Mouse (Mus musculus) limb, embryonic 12.5 days (tissue): ENCODE measurements around the gene Nostrin. TPM values are rescaled to one million over a fixed set of nuclear protein-coding genes. Genes with fewer than 3 reads are reported as not detected.

Experiments used
- ATAC-seq: fragments of 200-750 bp; cut with Nextera tagmentation; 2 replicates; pipeline ENCODE4 v1.8.0; 2017; ENCODE audit warnings: low read depth, moderate TSS enrichment; ENCODE audit not compliant: insufficient number of reproducible peaks, insufficient read depth, low FRiP score, low TSS enrichment
- H3K27ac ChIP-seq: fragments of 300-500 bp; sonication (generic); 2 replicates; pipeline ENCODE4 v1.5.1; 2016; ENCODE audit warnings: mild to moderate bottlenecking, moderate library complexity
- H3K27me3 ChIP-seq: fragments of 300-500 bp; sonication (generic); 2 replicates; pipeline ENCODE4 v1.6.1; 2016; ENCODE audit warnings: mild to moderate bottlenecking, moderate library complexity
- H3K36me3 ChIP-seq: fragments of 300-500 bp; sonication (generic); 2 replicates; pipeline ENCODE4 v1.6.1; 2016; ENCODE audit warnings: mild to moderate bottlenecking, moderate library complexity
- H3K4me1 ChIP-seq: fragments of 300-500 bp; sonication (generic); replicated peaks from 2 replicates; pipeline ENCODE4 v1.6.1; 2016
- H3K4me2 ChIP-seq: fragments of 300-500 bp; sonication (generic); 2 replicates; pipeline ENCODE4 v1.6.1; 2016; ENCODE audit warnings: mild to moderate bottlenecking, moderate library complexity
- H3K4me3 ChIP-seq: fragments of 300-500 bp; sonication (generic); replicated peaks from 2 replicates; pipeline ENCODE4 v1.5.1; 2016; ENCODE audit warnings: mild to moderate bottlenecking
- H3K9ac ChIP-seq: fragments of 300-500 bp; sonication (generic); replicated peaks from 2 replicates; pipeline ENCODE4 v1.6.1; 2016; ENCODE audit warnings: mild to moderate bottlenecking, moderate library complexity
- H3K9me3 ChIP-seq: fragments of 300-500 bp; sonication (generic); 2 replicates; pipeline ENCODE4 v1.6.1; 2016; ENCODE audit warnings: mild to moderate bottlenecking, moderate library complexity
- WGBS: fragments of 180-500 bp; shearing (Covaris S2); methylation state at CpG from one replicate; pipeline ENCODE4 v1.1.7; 2016; 5-methylcytosine and 5-hydroxymethylcytosine counted together
- polyA plus RNA-seq: library from polyadenylated mRNA; unstranded; fragments of >200 nt; fragmentation: Nextera tagmentation; extraction: Ambion mirVana; gene quantifications from 2 replicates; pipeline ENCODE4 v1.2.1, GENCODE M21; 2016

Gene Nostrin
- polyA plus RNA-seq, 1 experiment from 2014 or later, result 1.9 TPM

- Histone ChIP-seq H3K4me2 (no peak overlapping the region), H3K9me3 (no peaks in the 10 kb centered on the region), H3K27ac (no peak overlapping the region), H3K36me3 (no peaks in the 10 kb centered on the region), H3K4me1 (no peaks in the 10 kb centered on the region), H3K27me3 (no peaks in the 10 kb centered on the region), H3K9ac (no peak overlapping the region), H3K4me3 (no peak overlapping the region)
- WGBS, result 86% methylated on average over 2 of the region's 2 CpGs
- ATAC-seq, result no peak
Observed at GRCm38 (mm10) chr2:69230137-69230536, 94.5 kb downstream of the Nostrin start.

GRCm38 (mm10) chr2:69232101-69232500 is 96.5 kb downstream of the Nostrin start:
- Histone ChIP-seq H3K27ac (no peak overlapping the region), H3K27me3 (no peaks in the 10 kb centered on the region)
- ATAC-seq, result no peak

GRCm38 (mm10) chr2:69234976-69235678 is 99.5 kb downstream of the Nostrin start:
- H3K27ac ChIP-seq, result no peak overlapping the region
- WGBS, result 81% methylated on average over 5 of the region's 5 CpGs
- H3K27me3 ChIP-seq, result no peaks in the 10 kb centered on the region
- no peaks in the 10 kb centered on the region for H3K9me3 ChIP-seq
- H3K9ac ChIP-seq, result no peak overlapping the region
- no peak for ATAC-seq
- H3K4me3 ChIP-seq, result no peak overlapping the region
- no peaks in the 10 kb centered on the region for H3K36me3 ChIP-seq
- no peak overlapping the region for H3K4me2 ChIP-seq
- no peaks in the 10 kb centered on the region for H3K4me1 ChIP-seq

More at GRCm38 (mm10) chr2:69232101-69232500, 96.5 kb downstream of the Nostrin start:
- Histone ChIP-seq H3K9me3 (no peaks in the 10 kb centered on the region), H3K9ac (no peak overlapping the region), H3K36me3 (no peaks in the 10 kb centered on the region), H3K4me1 (no peaks in the 10 kb centered on the region), H3K4me2 (no peak overlapping the region), H3K4me3 (no peak overlapping the region)

Other genes with a start within 250 kb of the Nostrin start
- 193 and 196 TPM in 2 replicates for gene Spc25, start 70.4 kb downstream of the Nostrin start, polyA plus RNA-seq
- gene G6pc2, start 75.3 kb downstream of the Nostrin start, polyA plus RNA-seq, result 0.14 TPM in 1 of 2 replicates, not detected in the other
- not detected in 2 replicates for gene Abcb11, start 206.8 kb downstream of the Nostrin start, polyA plus RNA-seq
- gene Dhrs9, start 244.6 kb downstream of the Nostrin start, polyA plus RNA-seq, result not detected in 2 replicates